Mouse (Mus musculus) lung, postnatal 0 days (tissue): ENCODE data around the gene Krt10.

Experiments
- CTCF ChIP-seq: IDR thresholded peaks from 2 replicates; pipeline ENCODE4 v1.5.1; 2016; ENCODE audit warnings: antibody characterized with exemption, mild to moderate bottlenecking
- EP300 ChIP-seq: IDR thresholded peaks from 2 replicates; pipeline ENCODE4 v1.6.1; 2016; ENCODE audit warnings: antibody characterized with exemption, mild to moderate bottlenecking, control low read depth

DNA sequence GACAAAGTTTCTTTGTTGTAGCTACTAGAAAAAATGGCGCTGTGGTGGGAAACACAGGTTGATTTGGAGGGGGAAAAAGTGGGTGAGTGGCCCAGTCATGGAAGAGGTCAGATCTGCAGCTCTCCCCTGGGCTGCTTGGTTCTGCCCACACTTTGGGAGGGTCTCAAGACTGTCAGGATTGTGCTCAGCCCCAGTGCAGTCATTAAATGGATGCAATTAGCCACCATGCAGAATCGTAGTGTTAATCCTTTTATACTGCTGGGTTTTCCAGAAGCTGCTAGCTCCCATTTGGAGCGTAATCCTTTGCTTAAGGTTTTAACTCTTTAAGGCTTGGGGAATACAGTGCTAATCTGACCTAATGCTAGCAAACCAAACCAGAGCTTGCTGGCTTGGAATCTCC lies 6.9 kb upstream of the Krt10 start:
- no peak for TF ChIP-seq CTCF
- TF ChIP-seq EP300, result no peak
